10 mouse cellular contexts compared by ENCODE assay signal in genomic region chr7:101361767-101362166, GRCm38 (mm10). TPM values are rescaled to one million over a fixed set of nuclear protein-coding genes. Genes with fewer than 3 reads are reported as not detected.
DNase-seq lines count a peak whose midpoint lies in the region; ATAC-seq and TF ChIP-seq lines count a peak whose summit lies in the region.
"Had no signal": no experiment of that assay in that cellular context is flagged by ENCODE, and none has a peak within 500 bp of the region (broad histone marks: within the 10 kb centered on the region; RNA-seq: fewer than 3 reads in every experiment).

No protein-coding gene starts in this region.

- no peaks in the 10 kb centered on the region for H3K9me3 ChIP-seq in lung, embryonic 14.5 days (ENCODE audit: low read depth, low read length)
- H3K9me3 ChIP-seq in limb, embryonic 13.5 days, result no peaks in the 10 kb centered on the region
- H3K9me3 ChIP-seq in stomach, embryonic 15.5 days, result no peaks in the 10 kb centered on the region

- no peak overlapping the region; the same call in 1 of the 2 replicates for H3K9ac ChIP-seq in lung, embryonic 14.5 days
- H3K9ac ChIP-seq in limb, embryonic 13.5 days, result peak overlapping the region; percentile 20; the same call in 1 of the 2 replicates
- H3K9ac ChIP-seq in stomach, embryonic 15.5 days, result no peak overlapping the region
- H3K9ac ChIP-seq: liver, embryonic 14.5 days had no signal

- TF ChIP-seq POLR2A in bone marrow, adult 2 months (IDR thresholded peaks at IDR 0.05; ENCODE audit: borderline replicate concordance, control insufficient read depth, low read depth, low read length), result peak; percentile 44; the same call in 1 of the 2 replicates

- H3K4me2 ChIP-seq in lung, embryonic 14.5 days, result no peak overlapping the region
- no peak overlapping the region for H3K4me2 ChIP-seq in limb, embryonic 13.5 days (replicated peaks)
- no peak overlapping the region for H3K4me2 ChIP-seq in stomach, embryonic 15.5 days

- 0 out of 2 replicates have a peak, but pooled peaks have one; percentile 19 for ATAC-seq in lung, embryonic 14.5 days (ENCODE audit: insufficient read depth)
- ATAC-seq in limb, embryonic 13.5 days (ENCODE audit: low FRiP score, low read depth), result 0 out of 2 replicates have a peak, but pooled peaks have one; percentile 17
- ATAC-seq in stomach, embryonic 15.5 days (ENCODE audit: insufficient read depth, low FRiP score, low read depth), result no peak

- DNase-seq in lung, embryonic 14.5 days, result no peak
- no peak for DNase-seq in lung, postnatal 10 days
- DNase-seq in left cerebral cortex, postnatal 14 days (ENCODE audit: low spot score in 2 of 2), result no peak
- DNase-seq in layer of hippocampus, adult 8-10 months (ENCODE audit: low spot score in 2 of 2), result no peak
- DNase-seq: cerebellum, postnatal 10 days had no signal

- no peak for TF ChIP-seq CTCF in lung, embryonic 14.5 days (IDR thresholded peaks at IDR 0.05; ENCODE audit: low read depth)
- TF ChIP-seq CTCF in bone marrow, adult 2 months (IDR thresholded peaks at IDR 0.05; ENCODE audit: control insufficient read depth, insufficient read depth, low read length), result no peak

- no peaks in the 10 kb centered on the region for H3K36me3 ChIP-seq in lung, embryonic 14.5 days (ENCODE audit: insufficient read depth)
- no peaks in the 10 kb centered on the region for H3K36me3 ChIP-seq in limb, embryonic 13.5 days
- H3K36me3 ChIP-seq in stomach, embryonic 15.5 days, result no peaks in the 10 kb centered on the region

- H3K27ac ChIP-seq in lung, embryonic 14.5 days (ENCODE audit: low read depth), result no peak overlapping the region
- H3K27ac ChIP-seq in bone marrow, adult 2 months (ENCODE audit: control insufficient read depth, insufficient read depth, low read depth, low read length, poor library complexity), result peak overlapping the region; percentile 85
- H3K27ac ChIP-seq in limb, embryonic 13.5 days, result peak overlapping the region; percentile 48; the same call in 1 of the 2 replicates
- H3K27ac ChIP-seq in stomach, embryonic 15.5 days, result peak overlapping the region; percentile 40
- H3K27ac ChIP-seq: liver, embryonic 14.5 days had no signal

- no peaks in the 10 kb centered on the region for H3K27me3 ChIP-seq in lung, embryonic 14.5 days (ENCODE audit: insufficient read depth, low read length)
- H3K27me3 ChIP-seq in limb, embryonic 13.5 days, result no peaks in the 10 kb centered on the region
- no peaks in the 10 kb centered on the region for H3K27me3 ChIP-seq in stomach, embryonic 15.5 days (replicated peaks)

- no peak overlapping the region for H3K4me3 ChIP-seq in lung, embryonic 14.5 days (ENCODE audit: low read depth, low read length)
- peak overlapping the region; percentile 74 for H3K4me3 ChIP-seq in bone marrow, adult 2 months (replicated peaks; ENCODE audit: control insufficient read depth, low read depth, low read length)
- no peak overlapping the region for H3K4me3 ChIP-seq in limb, embryonic 13.5 days
- no peak overlapping the region for H3K4me3 ChIP-seq in stomach, embryonic 15.5 days (replicated peaks)

- peaks cover 4% of the 10 kb centered on the region; the same call in 1 of the 2 replicates for H3K4me1 ChIP-seq in lung, embryonic 14.5 days (ENCODE audit: insufficient read depth)
- H3K4me1 ChIP-seq in bone marrow, adult 2 months (ENCODE audit: control insufficient read depth, insufficient read depth, low read length), result peaks cover 26% of the 10 kb centered on the region
- peaks cover 26% of the 10 kb centered on the region for H3K4me1 ChIP-seq in limb, embryonic 13.5 days
- H3K4me1 ChIP-seq in stomach, embryonic 15.5 days, result peaks cover 15% of the 10 kb centered on the region

- intact Hi-C loops in left cerebral cortex, postnatal 14 days (cut with DNase I), result no loop called here

- WGBS in lung, embryonic 14.5 days, result 61% methylated on average over 4 of the region's 4 CpGs
- WGBS in bone marrow, adult 2 months, result 44% methylated on average over 4 of the region's 4 CpGs
- WGBS in limb, embryonic 13.5 days, result 58% methylated on average over 4 of the region's 4 CpGs
- 43% methylated on average over 4 of the region's 4 CpGs for WGBS in stomach, embryonic 15.5 days

RNA-seq across cellular contexts. Expression of gene Arap1, which starts 13.9 kb away (rescaled TPM):
- polyA plus RNA-seq in lung, embryonic 14.5 days (2014; fragmentation: Nextera tagmentation; extraction: Ambion mirVana), result 108 and 122 TPM in 2 replicates
- 86.0 and 162 TPM in 2 replicates for polyA plus RNA-seq in bone marrow, adult 2 months (2011; ENCODE audit: insufficient read depth, insufficient read length, low replicate concordance, missing spikeins)
- polyA plus RNA-seq in limb, embryonic 13.5 days (2015; fragmentation: Nextera tagmentation; extraction: Ambion mirVana), result 41.5 and 45.6 TPM in 2 replicates
- 88.7 and 92.5 TPM in 2 replicates for polyA plus RNA-seq in stomach, embryonic 15.5 days (2015; fragmentation: Nextera tagmentation; extraction: Ambion mirVana)
- total RNA-seq in left cerebral cortex, postnatal 14 days (2021), result 10 to 100 TPM; 13.9 to 17.9 TPM
- 10 to 100 TPM; 18.0 to 32.8 (median 26.4) TPM for total RNA-seq in layer of hippocampus, adult 8-10 months (2022)

RNA-seq across cellular contexts. Expression of gene Stard10, which starts 44.9 kb away (rescaled TPM):
- 35.4 and 38.0 TPM in 2 replicates for polyA plus RNA-seq in lung, embryonic 14.5 days (2014; fragmentation: Nextera tagmentation; extraction: Ambion mirVana)
- 114 and 142 TPM in 2 replicates for polyA plus RNA-seq in bone marrow, adult 2 months (2011; ENCODE audit: insufficient read depth, insufficient read length, low replicate concordance, missing spikeins)
- 19.9 and 22.3 TPM in 2 replicates for polyA plus RNA-seq in limb, embryonic 13.5 days (2015; fragmentation: Nextera tagmentation; extraction: Ambion mirVana)
- 112 and 127 TPM in 2 replicates for polyA plus RNA-seq in stomach, embryonic 15.5 days (2015; fragmentation: Nextera tagmentation; extraction: Ambion mirVana)
- total RNA-seq in left cerebral cortex, postnatal 14 days (2021), result 10 to 100 TPM; 31.4 to 32.2 TPM
- total RNA-seq in layer of hippocampus, adult 8-10 months (2022), result 10 to 100 TPM; 25.3 to 28.8 (median 27.2) TPM

RNA-seq across cellular contexts. Expression of gene Gm45837, which starts 48.9 kb away (rescaled TPM):
- polyA plus RNA-seq in lung, embryonic 14.5 days (2014; fragmentation: Nextera tagmentation; extraction: Ambion mirVana), result 12.2 TPM in 1 of 2 replicates, not detected in the other
- polyA plus RNA-seq in bone marrow, adult 2 months (2011; ENCODE audit: insufficient read depth, insufficient read length, low replicate concordance, missing spikeins), result 5.7 and 43.8 TPM in 2 replicates
- polyA plus RNA-seq in limb, embryonic 13.5 days (2015; fragmentation: Nextera tagmentation; extraction: Ambion mirVana), result 3.2 and 8.0 TPM in 2 replicates
- polyA plus RNA-seq in stomach, embryonic 15.5 days (2015; fragmentation: Nextera tagmentation; extraction: Ambion mirVana), result 3.6 and 8.0 TPM in 2 replicates
- not detected for total RNA-seq in left cerebral cortex, postnatal 14 days (2021)
- total RNA-seq in layer of hippocampus, adult 8-10 months (2022), result 1 to 10 TPM in 1 of 4 experiments, not detected in 3; 1.8 TPM
- polyA plus RNA-seq: heart, embryonic 14.5 days; liver, embryonic 14.5 days had no signal

RNA-seq across cellular contexts. Expression of gene Atg16l2, which starts 59.7 kb away (rescaled TPM):
- polyA plus RNA-seq in lung, embryonic 14.5 days (2014; fragmentation: Nextera tagmentation; extraction: Ambion mirVana), result 13.2 and 14.6 TPM in 2 replicates
- 28.2 and 38.6 TPM in 2 replicates for polyA plus RNA-seq in bone marrow, adult 2 months (2011; ENCODE audit: insufficient read depth, insufficient read length, low replicate concordance, missing spikeins)
- polyA plus RNA-seq in limb, embryonic 13.5 days (2015; fragmentation: Nextera tagmentation; extraction: Ambion mirVana), result 21.4 and 24.5 TPM in 2 replicates
- polyA plus RNA-seq in stomach, embryonic 15.5 days (2015; fragmentation: Nextera tagmentation; extraction: Ambion mirVana), result 15.4 and 16.2 TPM in 2 replicates
- total RNA-seq in left cerebral cortex, postnatal 14 days (2021), result 10 to 100 TPM; 53.7 to 60.3 TPM
- 10 to 100 TPM; 45.2 to 54.5 (median 48.5) TPM for total RNA-seq in layer of hippocampus, adult 8-10 months (2022)

RNA-seq across cellular contexts. Expression of gene Pde2a, which starts 59.7 kb away (rescaled TPM):
- 14.3 and 29.3 TPM in 2 replicates for polyA plus RNA-seq in lung, embryonic 14.5 days (2014; fragmentation: Nextera tagmentation; extraction: Ambion mirVana)
- polyA plus RNA-seq in bone marrow, adult 2 months (2011; ENCODE audit: insufficient read depth, insufficient read length, low replicate concordance, missing spikeins), result 33.2 and 37.8 TPM in 2 replicates
- polyA plus RNA-seq in limb, embryonic 13.5 days (2015; fragmentation: Nextera tagmentation; extraction: Ambion mirVana), result 4.6 and 10.4 TPM in 2 replicates
- polyA plus RNA-seq in stomach, embryonic 15.5 days (2015; fragmentation: Nextera tagmentation; extraction: Ambion mirVana), result 9.1 and 15.9 TPM in 2 replicates
- total RNA-seq in left cerebral cortex, postnatal 14 days (2021), result 100 to 1,000 TPM; 349 to 363 TPM
- 100 to 1,000 TPM; 320 to 356 (median 336) TPM for total RNA-seq in layer of hippocampus, adult 8-10 months (2022)
